Mouse (Mus musculus) spleen, embryonic (tissue): ENCODE results near the gene Cox6a1.
"Not testable (repeated sequence)": the region's sequence is repeated elsewhere in the genome, so short reads cannot be mapped to it uniquely, and the experiment has no call there.

Source experiments
- CTCF ChIA-PET: fragments of 350-600 bp; sonication (Branson Sonifier 250); formaldehyde crosslinking; loops from one replicate; lab custom pipeline; 2022; lab: Charles Lee

Gene Cox6a1

DNA sequence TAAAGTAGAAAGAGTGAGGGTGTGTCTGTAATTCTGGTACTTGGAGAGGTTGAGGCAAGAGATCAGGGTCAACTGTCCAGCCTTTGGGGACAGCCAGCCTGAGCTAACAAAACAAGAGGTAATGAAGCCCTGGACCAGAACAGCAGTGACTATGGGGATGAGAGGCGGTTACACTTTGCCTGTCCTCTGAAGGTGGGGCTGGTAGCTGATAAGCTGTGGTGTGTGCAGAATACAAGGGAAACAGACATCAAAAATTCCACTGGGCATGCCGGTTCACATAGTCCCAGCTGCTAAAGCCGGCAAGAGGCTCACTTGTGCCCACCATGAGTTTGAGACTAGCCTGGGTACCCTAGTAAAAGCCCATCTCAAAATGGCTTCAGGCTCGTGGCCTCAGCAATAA lies 36.4 kb downstream of the Cox6a1 start:
- CTCF ChIA-PET, result no interaction called here

GRCm38 (mm10) chr5:115302190-115302589 lies 46.6 kb downstream of the Cox6a1 start:
- CTCF ChIA-PET, result not testable (repeated sequence)

- CTCF ChIA-PET, result no interaction called here
These were observed 47.2 kb downstream of the Cox6a1 start for GRCm38 (mm10) chr5:115301615-115302014.

DNA sequence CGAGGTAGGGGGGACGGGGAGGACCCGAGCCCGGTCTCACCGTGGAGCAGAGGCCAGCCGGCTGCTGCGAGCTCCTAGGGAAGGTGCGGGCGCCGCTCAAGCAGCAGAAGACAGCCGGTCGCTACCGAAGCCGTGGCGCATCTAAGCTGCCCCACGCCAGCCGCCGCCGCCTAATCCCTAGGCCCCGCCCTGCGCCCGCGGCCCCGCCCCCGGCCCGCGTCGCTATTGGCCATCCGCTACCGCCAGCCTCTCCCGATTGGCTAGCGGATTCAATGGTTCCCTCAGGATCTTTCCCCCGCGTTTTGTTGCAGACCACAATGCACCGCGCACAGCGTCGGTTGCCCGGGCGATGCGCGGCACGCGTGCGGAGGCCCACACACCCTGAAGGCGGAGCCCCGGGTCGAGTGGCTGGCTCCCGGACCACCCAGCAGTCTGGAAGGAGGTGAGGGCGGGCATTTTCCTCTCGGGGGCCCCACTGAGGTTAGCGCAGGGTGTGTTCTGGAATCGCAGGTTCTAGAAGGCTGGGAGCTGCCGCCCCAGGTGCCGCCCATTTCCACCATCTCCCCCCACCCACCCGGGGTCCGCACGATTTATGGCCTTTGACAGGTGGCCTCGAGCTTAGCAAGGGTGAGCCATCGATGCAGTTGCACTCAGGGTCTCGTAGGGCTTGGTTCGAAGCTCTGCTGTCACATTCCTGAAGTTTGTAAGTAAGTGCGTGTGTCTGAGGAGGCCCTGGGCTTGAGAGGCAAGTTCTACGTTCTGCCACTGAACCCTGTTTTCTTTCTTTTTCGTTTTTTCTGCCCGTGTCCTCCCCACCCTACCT lies 47.8 kb downstream of the Cox6a1 start, which contains the start of gene Dynll1:
Gene Dynll1 (minus strand): TSS at position 208 of the 823 bp plus-strand sequence.
- CTCF ChIA-PET, result interaction anchor here (1.1 kb wide), 1 partner anchor 18 kb away, joined by 3 read pairs; no protein-coding TSS in a partner anchor

GRCm38 (mm10) chr5:115300035-115300744 lies 48.6 kb downstream of the Cox6a1 start:
- CTCF ChIA-PET, result interaction anchor here (0.5 to 1.1 kb wide), 5 partner anchors 18 to 356 kb away, joined by 3 to 11 read pairs (median 3); no protein-coding TSS in a partner anchor

- CTCF ChIA-PET, result no interaction called here
These were observed 52.4 kb downstream of the Cox6a1 start for GRCm38 (mm10) chr5:115296347-115296746.
